Mouse (Mus musculus) neutrophil, adult 59 days (primary cell): ENCODE measurements around the gene Zbtb38. TPM values are rescaled to one million over a fixed set of nuclear protein-coding genes. Genes with fewer than 3 reads are reported as not detected.

Experiments used
- total RNA-seq, 2 experiments: library from RNA; stranded (reverse); gene quantifications; 1 replicate in 1 of 2; 2 replicates in 1 of 2; pipeline ENCODE4 v1.2.4; 2023

Zbtb38 gene
- total RNA-seq: 10 to 100 TPM; 15.1 to 16.2 TPM

DNA sequence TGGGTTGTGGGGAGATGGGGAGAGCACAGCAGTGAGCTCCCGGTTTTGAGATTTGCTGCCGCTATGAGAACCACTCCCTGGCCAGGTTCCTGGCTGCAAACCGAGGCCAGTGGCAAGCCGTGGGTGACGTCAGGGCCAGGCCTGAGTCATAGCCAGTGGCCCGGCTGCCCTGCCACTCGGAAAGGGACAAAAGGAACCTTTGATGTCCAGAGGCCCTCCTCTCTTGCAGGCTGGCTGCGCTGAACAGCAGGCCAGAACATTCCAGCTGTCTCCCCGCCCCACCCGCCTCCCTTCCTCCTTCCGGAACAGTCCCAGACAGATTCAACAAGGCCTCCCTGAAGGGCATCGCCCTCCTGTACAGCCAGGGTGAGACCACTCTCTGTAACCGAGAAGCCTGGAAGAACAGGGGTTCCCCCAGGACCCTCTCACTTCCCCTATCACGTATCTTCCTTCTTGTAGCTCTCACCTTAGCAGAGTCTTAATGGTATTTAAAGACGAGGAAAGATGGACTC lies at the start of gene Zbtb38:
Gene Zbtb38 (minus strand): TSS at position 229 of the 512 bp plus-strand sequence.

Other genes starting within 250 kb of the Zbtb38 start
- gene Gm28729, start 227.6 kb downstream of the Zbtb38 start, total RNA-seq: not detected
- 10 to 100 TPM; 42.7 to 45.1 TPM for gene Rasa2, start 121.2 kb downstream of the Zbtb38 start, total RNA-seq
- gene Pxylp1, start 139.8 kb upstream of the Zbtb38 start, total RNA-seq: 10 to 100 TPM; 65.7 to 85.1 TPM